ENCODE assay signal across 8 mouse cellular contexts in genomic region chr12:81533029-81533419, GRCm38 (mm10). TPM values are rescaled to one million over a fixed set of nuclear protein-coding genes. Genes with fewer than 3 reads are reported as not detected.
DNase-seq lines count a peak whose midpoint lies in the region; ATAC-seq and TF ChIP-seq lines count a peak whose summit lies in the region.

No protein-coding gene starts in this region.

- H3K36me3 ChIP-seq in heart, embryonic 16.5 days (ENCODE audit: control insufficient read depth, insufficient read depth) = no peaks in the 10 kb centered on the region
- no peaks in the 10 kb centered on the region for H3K36me3 ChIP-seq in ES-E14 (ENCODE audit: control insufficient read depth, insufficient read depth, low read length, poor library complexity, severe bottlenecking)
- H3K36me3 ChIP-seq in heart, postnatal 0 days (replicated peaks; ENCODE audit: control insufficient read depth, insufficient read depth, low read length) = no peaks in the 10 kb centered on the region
- H3K36me3 ChIP-seq in midbrain, embryonic 10.5 days = no peaks in the 10 kb centered on the region

- peaks cover 6% of the 10 kb centered on the region for H3K4me1 ChIP-seq in heart, embryonic 16.5 days (ENCODE audit: control insufficient read depth, insufficient read depth, low read length)
- H3K4me1 ChIP-seq in ES-E14 (ENCODE audit: control insufficient read depth in 2 of 2, insufficient read depth in 2 of 2, low read length in 2 of 2, poor library complexity in 1 of 2) = peaks cover 0 to 8% of the 10 kb centered on the region in 2 experiments; a peak in 1 of 4 replicates
- no peaks in the 10 kb centered on the region; the same call in 1 of the 2 replicates for H3K4me1 ChIP-seq in heart, postnatal 0 days (ENCODE audit: control insufficient read depth, insufficient read depth)
- H3K4me1 ChIP-seq in midbrain, embryonic 10.5 days = peaks cover 20% of the 10 kb centered on the region

- peak overlapping the region; percentile 73 for H3K27ac ChIP-seq in heart, embryonic 16.5 days (ENCODE audit: low read length)
- no peak overlapping the region for H3K27ac ChIP-seq in ES-E14 (ENCODE audit: insufficient read depth, low read depth, low read length, poor library complexity, severe bottlenecking)
- peak overlapping the region; percentile 73 for H3K27ac ChIP-seq in heart, postnatal 0 days (ENCODE audit: low read depth)
- peak overlapping the region; percentile 85 for H3K27ac ChIP-seq in midbrain, embryonic 10.5 days (replicated peaks)

- peak overlapping the region; percentile 83 for H3K9ac ChIP-seq in heart, embryonic 16.5 days (ENCODE audit: low read length)
- H3K9ac ChIP-seq in ES-E14 (ENCODE audit: insufficient read depth, low read depth, low read length, poor library complexity, severe bottlenecking) = peak overlapping the region; percentile 82; the same call in 1 of the 2 replicates
- H3K9ac ChIP-seq in heart, postnatal 0 days (replicated peaks; ENCODE audit: low read depth, low read length) = peak overlapping the region; percentile 82

- peak overlapping the region; percentile 82 for H3K4me3 ChIP-seq in heart, embryonic 16.5 days (ENCODE audit: low read length)
- H3K4me3 ChIP-seq in ES-E14 (ENCODE audit: insufficient read depth in 1 of 2, low read depth in 1 of 2, low read length in 2 of 2, poor library complexity in 1 of 2, severe bottlenecking in 1 of 2) = peak overlapping the region; percentile 80 to 99
- H3K4me3 ChIP-seq in heart, postnatal 0 days (ENCODE audit: low read depth, low read length) = peak overlapping the region; percentile 98
- H3K4me3 ChIP-seq in midbrain, embryonic 10.5 days = peak overlapping the region; percentile 87

- ATAC-seq in heart, embryonic 16.5 days (replicated peaks; ENCODE audit: extremely low read depth, insufficient read depth, low FRiP score) = no peak
- ATAC-seq in heart, postnatal 0 days (ENCODE audit: insufficient read depth, low read depth) = peak; percentile 3; the same call in 1 of the 2 replicates

- DNase-seq in heart, adult 18-20 months = no peak
- DNase-seq in ES-E14 (ENCODE audit: low read depth, low spot score) = no peak
- no peak for DNase-seq in heart, postnatal 0 days (ENCODE audit: low spot score)
- DNase-seq in midbrain, embryonic 10.5 days (ENCODE audit: low spot score) = no peak
- DNase-seq in spleen, postnatal 4 days (ENCODE audit: low spot score in 2 of 2) = no peak
- no peak for DNase-seq in left cerebral cortex, adult 9 months (ENCODE audit: low spot score in 2 of 2)
- no peak for DNase-seq in cerebellum, adult 11 months

- no peaks in the 10 kb centered on the region for H3K9me3 ChIP-seq in heart, embryonic 16.5 days (replicated peaks; ENCODE audit: control insufficient read depth, low read length)
- no peaks in the 10 kb centered on the region for H3K9me3 ChIP-seq in ES-E14 (ENCODE audit: control insufficient read depth, insufficient read depth, low read depth, low read length)
- no peaks in the 10 kb centered on the region for H3K9me3 ChIP-seq in heart, postnatal 0 days (replicated peaks; ENCODE audit: control insufficient read depth, low read length)
- no peaks in the 10 kb centered on the region for H3K9me3 ChIP-seq in midbrain, embryonic 10.5 days (replicated peaks)

- 34% methylated on average over 4 of the region's 4 CpGs for WGBS in heart, embryonic 16.5 days
- 34% methylated on average over 4 of the region's 4 CpGs for WGBS in heart, postnatal 0 days
- 42% methylated on average over 4 of the region's 4 CpGs for WGBS in midbrain, embryonic 10.5 days

- peak overlapping the region; percentile 78 for H3K4me2 ChIP-seq in heart, embryonic 16.5 days (ENCODE audit: low read depth, low read length)
- peak overlapping the region; percentile 71 for H3K4me2 ChIP-seq in heart, postnatal 0 days (ENCODE audit: low read depth, low read length)

- no peak for TF ChIP-seq CTCF in heart, postnatal 0 days (IDR thresholded peaks at IDR 0.05; ENCODE audit: low read depth)

- no peak for TF ChIP-seq EP300 in heart, postnatal 0 days (IDR thresholded peaks at IDR 0.05; ENCODE audit: low read depth)

- in situ Hi-C loops in ES-E14 (cut with MboI; ENCODE audit: low sequenced_read_pairs in 2 of 2, unreplicated experiment in 2 of 2) = no loop called here

- H3K27me3 ChIP-seq in heart, embryonic 16.5 days (ENCODE audit: control insufficient read depth, insufficient read depth, low read length) = no peaks in the 10 kb centered on the region
- H3K27me3 ChIP-seq in heart, postnatal 0 days (ENCODE audit: control insufficient read depth, insufficient read depth, low read length) = no peaks in the 10 kb centered on the region
- H3K27me3 ChIP-seq in midbrain, embryonic 10.5 days (ENCODE audit: low read depth, poor library complexity, severe bottlenecking) = no peaks in the 10 kb centered on the region

TF ChIP-seq in ES-E14, 5 proteins besides CTCF, POLR2A, EP300 and RAD21:
- no peak for TF ChIP-seq MAFK (IDR thresholded peaks at IDR 0.05; ENCODE audit: insufficient read depth, low read depth, low read length)
- no peak for TF ChIP-seq ZC3H11A (IDR thresholded peaks at IDR 0.05; ENCODE audit: borderline replicate concordance, low read depth, low read length)
- TF ChIP-seq CHD2 (IDR thresholded peaks at IDR 0.05; ENCODE audit: low read depth, low read length) = no peak
- TF ChIP-seq HCFC1 (IDR thresholded peaks at IDR 0.05; ENCODE audit: borderline replicate concordance, insufficient read depth, low read length) = no peak
- TF ChIP-seq ZNF384 (IDR thresholded peaks at IDR 0.05; ENCODE audit: low read depth, low read length) = no peak
TF ChIP-seq in ES-E14: peak in this region for 0.

RNA-seq across cellular contexts. Expression of gene Synj2bp, which starts 0.3 kb away (rescaled TPM):
- polyA plus RNA-seq in heart, embryonic 16.5 days (2015; fragmentation: Nextera tagmentation; extraction: Ambion mirVana) = 33.5 and 35.2 TPM in 2 replicates
- 10 to 100 TPM; 41.2 to 41.6 TPM for total RNA-seq in heart, adult 18-20 months (2021)
- 20.8 and 24.5 TPM in 2 replicates for total RNA-seq in ES-E14 (2012; rRNA removed)
- 17.2 and 58.7 TPM in 2 replicates for total RNA-seq in heart, postnatal 0 days (2014; rRNA removed; ENCODE audit: low replicate concordance)
- polyA plus RNA-seq in heart, postnatal 0 days (2015; fragmentation: Nextera tagmentation; extraction: Ambion mirVana) = 25.7 and 26.0 TPM in 2 replicates
- 34.2 and 38.6 TPM in 2 replicates for polyA plus RNA-seq in midbrain, embryonic 10.5 days (2016; fragmentation: Nextera tagmentation; extraction: Ambion mirVana)

RNA-seq across cellular contexts. Expression of gene Gm20498, which starts 0.3 kb away (rescaled TPM):
- polyA plus RNA-seq in heart, embryonic 16.5 days (2015; fragmentation: Nextera tagmentation; extraction: Ambion mirVana) = 28.6 and 29.9 TPM in 2 replicates
- total RNA-seq in heart, adult 18-20 months (2021) = 10 to 100 TPM; 44.2 to 53.3 TPM
- total RNA-seq in ES-E14 (2012; rRNA removed) = 39.0 and 41.0 TPM in 2 replicates
- 43.6 and 46.5 TPM in 2 replicates for total RNA-seq in heart, postnatal 0 days (2014; rRNA removed; ENCODE audit: low replicate concordance)
- 25.4 and 27.8 TPM in 2 replicates for polyA plus RNA-seq in heart, postnatal 0 days (2015; fragmentation: Nextera tagmentation; extraction: Ambion mirVana)
- polyA plus RNA-seq in midbrain, embryonic 10.5 days (2016; fragmentation: Nextera tagmentation; extraction: Ambion mirVana) = 29.4 and 30.6 TPM in 2 replicates

RNA-seq across cellular contexts. Expression of gene Adam21, which starts 35.2 kb away (rescaled TPM):
- 0.10 and 0.12 TPM in 2 replicates for polyA plus RNA-seq in heart, embryonic 16.5 days (2015; fragmentation: Nextera tagmentation; extraction: Ambion mirVana)
- total RNA-seq in heart, adult 18-20 months (2021) = not detected
- 0.45 and 0.74 TPM in 2 replicates for total RNA-seq in ES-E14 (2012; rRNA removed)
- total RNA-seq in heart, postnatal 0 days (2014; rRNA removed; ENCODE audit: low replicate concordance) = 0.04 TPM in 1 of 2 replicates, not detected in the other
- polyA plus RNA-seq in heart, postnatal 0 days (2015; fragmentation: Nextera tagmentation; extraction: Ambion mirVana) = 0.04 TPM in 1 of 2 replicates, not detected in the other
- 0.27 and 0.38 TPM in 2 replicates for polyA plus RNA-seq in midbrain, embryonic 10.5 days (2016; fragmentation: Nextera tagmentation; extraction: Ambion mirVana)

RNA-seq across cellular contexts. Expression of gene Cox16, which starts 48.1 kb away (rescaled TPM):
- 90.0 and 94.7 TPM in 2 replicates for polyA plus RNA-seq in heart, embryonic 16.5 days (2015; fragmentation: Nextera tagmentation; extraction: Ambion mirVana)
- total RNA-seq in heart, adult 18-20 months (2021) = 10 to 100 TPM; 66.9 to 72.3 TPM
- 79.8 and 89.6 TPM in 2 replicates for total RNA-seq in ES-E14 (2012; rRNA removed)
- total RNA-seq in heart, postnatal 0 days (2014; rRNA removed; ENCODE audit: low replicate concordance) = 52.6 and 57.9 TPM in 2 replicates
- polyA plus RNA-seq in heart, postnatal 0 days (2015; fragmentation: Nextera tagmentation; extraction: Ambion mirVana) = 131 and 149 TPM in 2 replicates
- polyA plus RNA-seq in midbrain, embryonic 10.5 days (2016; fragmentation: Nextera tagmentation; extraction: Ambion mirVana) = 125 and 129 TPM in 2 replicates
